Mouse (Mus musculus): ENCODE data around the gene Camkv. TPM values are rescaled to one million over a fixed set of nuclear protein-coding genes. Genes with fewer than 3 reads are reported as not detected.

Camkv gene
- total RNA-seq, 2 experiments from 2014 or later = not detected

DNA sequence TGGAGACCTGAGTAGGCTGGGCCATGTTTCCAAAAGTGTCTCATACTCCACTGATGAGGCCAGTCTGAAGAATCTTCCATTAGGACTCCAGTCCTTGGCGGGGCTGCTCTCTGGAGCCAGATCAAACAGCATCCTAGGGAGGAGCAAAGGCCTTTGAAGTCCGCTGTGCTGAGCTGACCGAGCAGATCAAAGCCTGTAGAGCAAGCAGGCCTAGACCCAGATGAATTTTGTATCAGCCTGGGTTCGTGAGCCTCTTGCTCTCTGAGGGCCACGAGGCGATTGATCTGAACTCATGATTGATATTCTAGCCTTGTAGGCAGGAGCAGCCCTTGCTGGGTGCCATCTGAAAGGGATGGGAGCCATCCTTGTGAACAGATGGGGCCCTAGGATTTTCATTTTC lies 24.4 kb downstream of the Camkv start:
- ATAC-seq (replicated peaks; ENCODE audit: low FRiP score, poor library complexity, severe bottlenecking) = no peak

GRCm38 (mm10) chr9:107960928-107961327 lies 25.5 kb downstream of the Camkv start:
- no peak for ATAC-seq (replicated peaks; ENCODE audit: low FRiP score, poor library complexity, severe bottlenecking)

GRCm38 (mm10) chr9:107961351-107961762 lies 25.9 kb downstream of the Camkv start:
- no peak for ATAC-seq (replicated peaks; ENCODE audit: low FRiP score, poor library complexity, severe bottlenecking)

- no peak for ATAC-seq (replicated peaks; ENCODE audit: low FRiP score, poor library complexity, severe bottlenecking)
These were observed 26.4 kb downstream of the Camkv start for GRCm38 (mm10) chr9:107961881-107962280.

DNA sequence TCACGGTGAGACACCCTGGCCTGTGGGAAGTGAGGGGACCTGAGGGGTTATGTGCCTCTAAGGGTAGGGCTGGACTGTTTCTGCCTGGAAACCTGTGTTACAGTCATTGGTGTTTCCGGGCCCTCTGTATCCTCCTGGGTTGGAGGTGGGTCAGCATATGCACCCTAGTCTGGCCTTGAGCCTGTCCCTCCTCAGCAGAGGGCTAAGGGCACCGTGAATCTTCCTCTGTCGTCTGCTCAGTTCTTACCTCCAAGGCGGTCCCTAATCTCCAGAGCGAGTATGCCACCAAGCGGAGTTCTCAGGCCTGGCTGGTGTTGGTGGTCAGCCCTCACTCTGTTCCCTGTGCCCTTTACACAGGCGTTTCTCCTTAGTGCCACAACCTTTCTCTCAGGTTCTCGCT lies 27.4 kb downstream of the Camkv start:
- ATAC-seq (replicated peaks; ENCODE audit: low FRiP score, poor library complexity, severe bottlenecking) = no peak

DNA sequence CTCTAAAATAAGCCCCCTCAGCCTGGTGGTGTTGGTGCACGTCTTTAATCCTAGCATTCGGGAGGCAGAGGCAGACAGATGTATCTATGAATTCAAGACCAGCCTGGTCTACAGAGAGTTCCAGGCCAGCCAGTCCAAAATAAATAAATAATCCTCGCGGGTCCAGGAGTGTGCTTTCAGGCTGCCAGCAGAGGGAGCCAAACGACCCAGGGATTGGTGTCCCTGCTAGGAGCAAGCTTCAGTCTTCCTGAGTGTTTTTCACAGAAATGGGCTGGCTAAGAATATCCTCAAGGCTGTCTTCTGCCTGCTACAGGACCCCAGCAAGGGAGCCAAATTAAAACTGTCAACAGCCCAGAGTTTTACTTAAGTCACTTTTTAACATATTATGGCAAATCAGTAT lies 28.2 kb downstream of the Camkv start:
- ATAC-seq (replicated peaks; ENCODE audit: low FRiP score, poor library complexity, severe bottlenecking) = peak; percentile 81

DNA sequence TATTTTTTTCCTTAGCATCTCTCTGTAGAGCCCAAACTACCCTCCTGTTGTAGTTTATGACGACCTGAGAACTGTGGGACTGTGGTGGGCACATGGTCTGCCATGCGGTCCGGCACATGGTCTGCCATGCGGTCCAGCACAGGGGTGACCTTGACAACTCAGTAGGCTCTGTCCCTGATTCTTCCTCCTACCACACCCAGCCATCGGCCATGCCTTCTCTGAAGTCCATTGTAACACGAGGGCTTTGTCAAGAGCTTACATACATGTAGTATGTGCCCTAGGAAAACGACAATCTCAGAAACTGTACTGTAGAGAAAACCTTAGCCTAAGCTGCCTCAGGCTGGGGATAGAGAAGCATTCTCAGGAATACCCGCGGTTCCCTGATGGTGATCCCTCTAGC lies 29.2 kb downstream of the Camkv start:
- no peak for ATAC-seq (replicated peaks; ENCODE audit: low FRiP score, poor library complexity, severe bottlenecking)

DNA sequence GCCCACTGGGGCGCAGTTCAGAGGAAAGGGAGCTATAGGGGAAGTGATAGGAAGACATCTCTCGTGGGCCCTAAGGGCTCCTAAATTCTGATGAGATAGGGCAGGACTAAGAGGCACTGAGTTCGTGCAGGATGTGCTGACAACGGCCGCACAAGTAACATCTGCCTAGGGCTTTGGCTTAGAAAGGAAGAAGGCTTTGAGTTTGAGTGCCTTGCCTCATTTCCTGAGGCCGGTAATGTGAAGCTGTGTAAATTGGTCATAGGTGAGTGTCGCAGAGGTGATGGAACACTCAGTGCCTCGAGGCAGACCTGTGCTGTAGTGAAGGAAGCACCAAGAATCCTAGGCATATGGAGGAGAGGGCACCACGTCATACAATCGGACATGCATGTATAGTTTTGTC lies 31.2 kb downstream of the Camkv start:
- ATAC-seq (replicated peaks; ENCODE audit: low FRiP score, poor library complexity, severe bottlenecking) = no peak

GRCm38 (mm10) chr9:107967437-107967836 lies 32.0 kb downstream of the Camkv start:
- no peak for ATAC-seq (replicated peaks; ENCODE audit: low FRiP score, poor library complexity, severe bottlenecking)

GRCm38 (mm10) chr9:107968531-107968930 lies 33.1 kb downstream of the Camkv start:
- no peak for ATAC-seq (replicated peaks; ENCODE audit: low FRiP score, poor library complexity, severe bottlenecking)

- ATAC-seq (replicated peaks; ENCODE audit: low FRiP score, poor library complexity, severe bottlenecking) = no peak
These were observed 34.8 kb downstream of the Camkv start for GRCm38 (mm10) chr9:107970311-107970710.

- peak; percentile 74 for ATAC-seq (replicated peaks; ENCODE audit: low FRiP score, poor library complexity, severe bottlenecking)
These were observed 36.4 kb downstream of the Camkv start for GRCm38 (mm10) chr9:107971690-107972541.

DNA sequence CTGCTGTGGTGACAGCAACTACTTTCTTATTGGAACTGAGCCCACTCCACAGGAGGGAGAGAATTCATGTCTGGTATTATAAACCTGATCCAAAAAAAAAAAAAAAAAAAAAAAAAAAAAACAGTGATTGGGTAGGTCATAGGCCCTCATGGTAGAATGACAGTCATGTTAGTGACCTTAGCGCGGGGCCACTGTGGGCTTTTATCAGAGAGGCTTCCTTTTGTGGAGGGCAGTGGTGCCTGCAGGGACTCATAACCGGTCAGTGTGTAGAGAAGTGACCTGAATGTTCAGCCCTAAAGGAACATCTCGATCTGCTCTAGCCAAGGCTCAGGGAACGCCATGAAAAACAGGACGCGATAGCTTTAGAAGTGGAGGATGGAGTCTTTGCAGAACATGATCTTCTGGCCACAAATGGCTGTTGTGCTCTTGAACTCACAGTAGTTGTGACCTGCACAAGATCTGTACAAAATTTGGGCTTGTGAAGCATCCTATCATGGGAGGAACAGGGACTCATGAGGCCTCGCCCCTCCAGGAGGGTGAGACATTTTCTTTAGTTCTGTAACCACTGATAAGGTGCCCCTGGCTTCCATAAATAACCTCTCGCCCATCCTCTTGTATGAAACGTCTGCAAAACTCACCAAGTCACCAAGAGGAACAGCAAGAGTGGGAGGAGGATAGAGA lies 39.2 kb downstream of the Camkv start:
- ATAC-seq (replicated peaks; ENCODE audit: low FRiP score, poor library complexity, severe bottlenecking) = peak; percentile 64

GRCm38 (mm10) chr9:107975399-107976386 lies 40.2 kb downstream of the Camkv start, which contains the start of gene Uba7:
Uba7 (plus strand) TSS chr9:107975505.
- peak; percentile 65 for ATAC-seq (replicated peaks; ENCODE audit: low FRiP score, poor library complexity, severe bottlenecking)

DNA sequence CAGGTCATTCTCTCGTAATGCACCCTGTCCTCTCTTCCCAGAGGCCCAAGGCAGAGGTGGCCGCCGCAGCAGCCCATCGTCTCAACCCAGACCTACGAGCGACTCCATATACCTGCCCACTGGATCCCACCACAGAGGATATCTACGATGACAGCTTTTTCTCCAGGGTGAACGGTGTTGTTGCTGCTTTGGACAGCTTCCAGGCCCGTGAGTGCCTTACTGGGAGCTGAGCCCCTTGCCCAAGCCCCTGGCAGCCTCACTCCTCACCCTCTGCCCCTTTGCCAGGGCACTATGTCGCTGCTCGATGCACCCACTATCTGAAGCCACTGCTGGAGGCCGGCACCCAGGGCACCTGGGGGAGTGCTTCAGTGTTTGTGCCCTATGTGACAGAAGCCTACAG lies 43.3 kb downstream of the Camkv start:
- no peak for ATAC-seq (replicated peaks; ENCODE audit: low FRiP score, poor library complexity, severe bottlenecking)

- ATAC-seq (replicated peaks; ENCODE audit: low FRiP score, poor library complexity, severe bottlenecking) = no peak
These were observed 46.5 kb downstream of the Camkv start for GRCm38 (mm10) chr9:107981684-107982605.

- peak; percentile 56 for ATAC-seq (replicated peaks; ENCODE audit: low FRiP score, poor library complexity, severe bottlenecking)
These were observed 47.3 kb downstream of the Camkv start, which contains the start of gene Gm20661 for GRCm38 (mm10) chr9:107982681-107983346. Gm20661 (plus strand) TSS chr9:107983058.

GRCm38 (mm10) chr9:107983421-107983890 lies 48.0 kb downstream of the Camkv start:
- ATAC-seq (replicated peaks; ENCODE audit: low FRiP score, poor library complexity, severe bottlenecking) = no peak
